Mouse (Mus musculus) urinary bladder, postnatal 25 days (tissue): ENCODE measurements around the gene Myo18b.

ENCODE experiments used
- DNase-seq: peaks from one replicate; pipeline ENCODE4 v3.0.0; 2022; ENCODE audit warnings: low spot score

The Myo18b gene

GRCm38 (mm10) chr5:112671961-112672360 is 224.2 kb downstream of the Myo18b start:
- no peak for DNase-seq

DNA sequence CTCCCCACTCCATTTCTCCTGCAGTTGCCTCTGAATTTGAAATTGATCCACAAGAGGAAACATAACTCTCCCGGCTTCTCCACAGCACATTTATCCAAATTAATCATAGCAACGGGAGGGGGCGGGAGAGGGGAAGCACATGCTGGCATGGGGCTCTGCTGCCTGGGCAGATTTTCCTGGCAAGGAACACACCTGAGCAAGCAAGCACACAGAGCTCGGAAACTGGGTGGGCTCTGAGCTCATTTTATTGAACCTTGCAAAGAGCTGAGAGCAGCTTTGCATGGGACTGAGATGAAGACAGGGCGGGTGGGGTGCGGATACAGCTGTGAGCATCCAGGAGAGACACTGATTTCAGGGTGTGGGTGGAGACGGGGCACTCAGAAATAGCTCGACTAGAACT is 229.0 kb downstream of the Myo18b start:
- no peak for DNase-seq

DNA sequence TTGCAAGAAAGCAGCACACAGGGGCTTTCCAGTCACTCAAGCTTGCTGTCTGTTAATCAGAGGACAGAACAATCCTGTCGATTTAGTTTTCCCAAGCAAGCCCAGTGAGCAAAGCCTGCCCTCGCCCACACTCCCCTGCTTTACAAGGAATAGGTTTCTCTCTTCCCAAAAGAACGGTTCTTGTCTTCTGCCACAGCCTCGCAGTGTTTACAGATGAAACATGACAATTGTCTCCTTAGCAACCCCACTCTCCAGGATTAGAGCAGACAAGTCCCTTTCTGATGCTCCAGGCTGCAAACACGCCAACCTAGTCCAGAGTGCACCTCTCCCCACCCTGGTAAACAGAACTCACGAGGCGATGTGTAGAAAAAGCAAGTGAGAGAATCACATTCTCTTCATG is 230.5 kb downstream of the Myo18b start:
- no peak for DNase-seq

- no peak for DNase-seq
Measured at GRCm38 (mm10) chr5:112663701-112664100, 232.5 kb downstream of the Myo18b start.

- no peak for DNase-seq
Measured at GRCm38 (mm10) chr5:112660924-112661431, 235.2 kb downstream of the Myo18b start.

- no peak for DNase-seq
Measured at GRCm38 (mm10) chr5:112659295-112659694, 236.9 kb downstream of the Myo18b start.

- DNase-seq = no peak
Measured at GRCm38 (mm10) chr5:112656811-112657210, 239.4 kb downstream of the Myo18b start.

DNA sequence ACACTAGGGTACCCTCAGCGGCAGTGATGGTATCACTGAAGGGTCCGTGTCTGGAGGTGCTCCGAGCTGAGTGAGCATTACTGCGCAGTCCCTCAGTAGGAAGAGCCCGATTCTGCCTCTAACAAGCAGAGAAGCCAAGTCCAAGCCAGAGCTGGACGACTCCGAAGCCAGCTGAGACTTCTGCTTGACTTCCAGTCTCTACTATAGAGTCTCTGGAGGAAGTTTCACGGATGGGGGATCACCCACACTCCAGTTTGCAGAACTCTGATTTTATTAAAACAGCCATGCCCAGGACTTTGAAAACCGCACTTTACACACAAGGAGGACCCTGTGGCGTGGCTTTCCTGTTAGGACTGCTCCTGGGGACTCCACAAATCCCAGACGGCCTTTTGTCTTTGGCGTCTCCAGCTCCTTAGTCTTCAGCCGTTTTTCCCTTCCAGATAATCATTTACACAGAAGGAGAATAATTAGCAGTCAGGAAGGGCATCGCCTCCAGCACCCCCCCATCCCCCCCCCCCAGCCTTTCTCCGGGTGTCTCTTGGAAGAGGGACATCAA is 240.1 kb downstream of the Myo18b start:
- DNase-seq = no peak

DNA sequence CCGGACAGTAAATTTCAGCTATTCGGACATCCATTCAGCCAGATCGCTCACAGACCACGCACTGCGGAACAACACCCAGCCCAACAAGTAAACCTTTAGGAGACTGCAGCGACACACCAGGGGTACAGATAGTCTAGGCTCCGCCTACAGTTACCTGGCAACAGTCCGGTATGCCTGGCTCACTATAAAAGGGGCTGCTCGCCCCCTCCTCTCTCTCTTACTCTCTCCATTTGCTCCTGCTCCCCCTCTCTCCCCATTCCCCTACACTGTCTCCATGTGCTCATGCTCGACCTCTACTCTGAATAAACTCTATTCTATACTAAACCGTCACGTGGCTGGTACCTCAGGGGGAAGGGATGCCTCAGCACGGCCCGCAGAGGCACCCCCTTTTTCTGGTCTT is 240.6 kb downstream of the Myo18b start:
- DNase-seq = no peak

DNA sequence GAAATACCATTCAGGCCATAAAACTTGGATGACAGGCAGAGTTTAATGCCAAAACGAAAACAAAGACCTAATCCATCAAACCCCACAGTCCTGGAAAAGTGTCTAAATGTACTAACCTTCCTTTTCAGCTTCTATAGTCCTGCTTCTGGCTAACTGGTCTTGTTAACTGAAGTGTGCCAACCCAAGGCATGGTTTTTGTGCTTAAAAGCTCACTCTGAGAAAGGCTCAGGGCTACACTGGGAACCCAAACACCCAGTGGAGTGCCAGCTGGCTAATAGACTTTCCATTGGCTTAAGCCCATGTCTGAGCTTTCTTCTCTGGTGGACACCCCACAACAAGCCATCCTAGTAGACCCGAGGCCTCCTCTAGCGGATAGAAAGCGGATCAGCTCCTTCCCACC is 244.1 kb downstream of the Myo18b start:
- DNase-seq = no peak

- no peak for DNase-seq
Measured at GRCm38 (mm10) chr5:112649164-112649702, 246.9 kb downstream of the Myo18b start.

- no peak for DNase-seq
Measured at GRCm38 (mm10) chr5:112646871-112647270, 249.3 kb downstream of the Myo18b start.

GRCm38 (mm10) chr5:112645535-112645934 is 250.6 kb downstream of the Myo18b start:
- no peak for DNase-seq

- DNase-seq = no peak
Measured at GRCm38 (mm10) chr5:112643533-112644272, 252.5 kb downstream of the Myo18b start.

- DNase-seq = peak; percentile 8
Measured at GRCm38 (mm10) chr5:112642731-112643130, 253.4 kb downstream of the Myo18b start.

GRCm38 (mm10) chr5:112641770-112642169 is 254.4 kb downstream of the Myo18b start:
- no peak for DNase-seq

DNA sequence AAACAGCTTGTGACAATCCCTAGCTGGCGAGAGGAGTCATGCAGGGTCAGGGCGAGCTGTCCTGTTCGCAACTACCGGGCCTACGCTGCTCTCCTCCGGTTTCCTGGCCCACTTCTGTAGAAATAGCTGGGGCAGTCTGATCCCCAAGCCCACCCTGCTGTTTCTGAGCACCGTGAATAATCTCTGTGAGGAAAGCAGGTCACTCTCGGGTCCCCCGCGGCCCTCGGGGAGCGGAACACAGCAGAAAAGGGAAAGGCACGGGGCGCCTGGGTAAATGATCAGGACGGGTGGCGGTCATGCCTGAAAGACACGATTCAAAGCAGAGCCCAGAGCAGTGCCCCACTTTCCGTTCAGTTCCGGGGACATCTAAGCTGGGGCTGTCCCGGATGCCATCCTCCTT is 255.0 kb downstream of the Myo18b start:
- DNase-seq = no peak

DNA sequence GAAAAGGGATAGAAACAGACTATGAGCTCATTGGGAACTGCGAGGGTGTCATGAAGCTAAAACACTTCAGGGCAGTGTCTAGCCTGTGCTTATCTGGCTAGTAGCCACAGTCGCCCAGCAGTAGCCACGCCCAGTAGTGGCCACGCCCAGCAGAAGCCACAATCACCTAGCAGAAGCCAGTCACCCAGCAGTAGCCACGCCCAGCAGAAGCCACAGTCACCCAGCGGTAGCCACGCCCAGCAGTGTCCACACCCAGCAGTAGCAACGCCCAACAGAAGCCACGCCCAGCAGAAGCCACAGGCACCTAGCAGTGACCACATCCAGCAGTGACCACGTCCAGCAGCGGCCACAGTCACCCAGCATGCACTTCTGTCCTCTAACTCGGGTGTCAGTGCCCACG is 255.5 kb downstream of the Myo18b start:
- no peak for DNase-seq
